Mouse (Mus musculus): ENCODE measurements at regions not wholly inside any gene's neighbourhood (a gene's known extent, or its start where the extent isn't known, plus 50 kb on each side); places are given as distances from the start of the nearest gene placed in this dataset.

GRCm38 (mm10) chr4:26965831-26966230 is 619.1 kb upstream of the Manea start:
- DNase-seq, result peak; percentile 83

- DNase-seq, result no peak
These were observed 618.2 kb upstream of the Manea start for GRCm38 (mm10) chr4:26964850-26965249.

- DNase-seq, result no peak
These were observed 597.9 kb upstream of the Manea start for GRCm38 (mm10) chr4:26944617-26945016.

- peak; percentile 31 for DNase-seq
These were observed 587.5 kb upstream of the Manea start for GRCm38 (mm10) chr4:26933988-26934798.

- no peak for DNase-seq
These were observed 583.3 kb upstream of the Manea start for GRCm38 (mm10) chr4:26929879-26930481.

GRCm38 (mm10) chr4:26926060-26926459 is 579.4 kb upstream of the Manea start:
- no peak for DNase-seq

GRCm38 (mm10) chr4:26888514-26888913 is 541.8 kb upstream of the Manea start:
- DNase-seq, result no peak

GRCm38 (mm10) chr4:26879022-26879421 is 532.3 kb upstream of the Manea start:
- no peak for DNase-seq

- no peak for DNase-seq
These were observed 495.1 kb upstream of the Manea start for GRCm38 (mm10) chr4:26841761-26842160.

GRCm38 (mm10) chr4:26800831-26801230 is 454.1 kb upstream of the Manea start:
- DNase-seq, result no peak

GRCm38 (mm10) chr4:26793181-26793824 is 446.6 kb upstream of the Manea start:
- no peak for DNase-seq

- DNase-seq, result no peak
These were observed 421.2 kb upstream of the Manea start for GRCm38 (mm10) chr4:26767896-26768295.

- no peak for DNase-seq
These were observed 419.8 kb upstream of the Manea start for GRCm38 (mm10) chr4:26766235-26767228.

GRCm38 (mm10) chr4:26740815-26741214 is 394.1 kb upstream of the Manea start:
- DNase-seq, result no peak

GRCm38 (mm10) chr4:26736381-26736780 is 389.7 kb upstream of the Manea start:
- DNase-seq, result no peak

- DNase-seq, result no peak
These were observed 367.7 kb upstream of the Manea start for GRCm38 (mm10) chr4:26714437-26714836.

- no peak for DNase-seq
These were observed 363.3 kb upstream of the Manea start for GRCm38 (mm10) chr4:26709964-26710363.

GRCm38 (mm10) chr4:26695964-26696363 is 349.3 kb upstream of the Manea start:
- DNase-seq, result no peak
